Mouse (Mus musculus): Measurements from ENCODE around the gene Stk11. TPM values are rescaled to one million over a fixed set of nuclear protein-coding genes. Genes with fewer than 3 reads are reported as not detected.

The Stk11 gene
- polyA plus RNA-seq, 1 experiment, result 70.3 TPM

DNA sequence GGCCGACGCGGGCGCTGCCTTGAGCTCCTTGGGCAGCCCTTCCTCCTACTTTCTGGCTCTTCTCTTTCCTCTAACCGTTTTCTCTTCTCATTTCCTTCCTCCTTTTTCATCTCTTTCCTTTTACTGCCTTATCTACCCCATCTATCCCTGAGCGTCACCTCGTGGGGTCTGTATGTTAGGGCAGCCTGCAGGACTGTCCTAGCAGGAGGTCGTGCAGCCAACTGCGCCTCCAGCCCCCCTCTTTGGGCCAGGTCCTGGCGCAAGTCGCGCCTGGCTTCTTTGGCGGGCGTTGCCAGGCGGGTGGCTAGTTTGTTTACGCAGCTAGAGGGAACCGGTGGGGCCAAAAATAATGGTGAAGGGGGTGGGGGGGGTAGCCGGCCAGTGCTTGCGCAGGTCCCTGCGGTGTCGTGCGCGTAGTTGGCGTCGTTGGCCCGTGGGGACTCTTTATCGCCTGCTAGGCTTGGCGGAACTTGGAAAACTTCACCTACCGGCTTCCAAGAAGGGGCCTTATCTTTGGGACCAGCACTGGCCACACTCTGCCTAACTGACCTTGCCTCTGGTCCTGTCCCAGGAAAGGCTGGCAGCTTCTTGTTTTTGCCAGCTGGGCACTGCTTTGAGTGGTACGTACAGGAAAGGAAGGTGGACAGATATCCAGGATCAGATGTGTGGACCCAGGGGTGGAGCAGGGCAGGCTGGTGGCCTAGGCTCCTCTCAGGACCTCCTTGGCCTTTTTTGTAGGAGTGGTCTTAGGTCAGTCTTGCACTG, 1.5 kb downstream of the Stk11 start:
- TF ChIP-seq CTCF (IDR thresholded peaks at IDR 0.05; ENCODE audit: low read depth, low read length), result no peak
- no peak for TF ChIP-seq EP300 (IDR thresholded peaks at IDR 0.05; ENCODE audit: insufficient read depth, low read depth, low read length)
- no peak for TF ChIP-seq POLR2A (IDR thresholded peaks at IDR 0.05; ENCODE audit: insufficient read depth, low read length)
- no peak overlapping the region for H3K27ac ChIP-seq (ENCODE audit: insufficient read depth, low read length)

DNA sequence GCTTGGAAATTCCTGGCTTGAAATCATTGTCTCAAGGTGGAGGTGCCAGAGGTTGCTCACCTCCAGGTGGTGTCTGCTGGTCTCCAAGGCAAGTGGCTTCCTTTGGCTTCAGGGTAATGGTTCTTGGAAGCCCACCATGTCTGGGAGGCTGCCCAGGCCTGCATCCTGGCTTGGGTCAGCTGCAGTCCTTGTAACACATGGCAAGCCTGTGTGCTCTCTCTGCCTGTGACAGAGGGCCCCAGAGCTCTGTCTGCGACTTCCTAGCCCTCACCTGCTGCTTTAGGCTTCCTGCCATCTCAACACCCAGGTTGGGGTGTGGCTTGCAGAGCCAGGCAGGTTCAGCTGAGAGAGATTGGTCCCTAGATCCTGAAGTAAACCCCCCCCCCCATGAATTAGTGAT, 2.1 kb downstream of the Stk11 start:
- H3K9ac ChIP-seq (ENCODE audit: low read depth, poor library complexity, severe bottlenecking), result peak overlapping the region; percentile 98
- H3K4me3 ChIP-seq (ENCODE audit: low read depth, low read length), result peak overlapping the region; percentile 82
- TF ChIP-seq CTCF (IDR thresholded peaks at IDR 0.05; ENCODE audit: low read depth, low read length) (no peak), EP300 (IDR thresholded peaks at IDR 0.05; ENCODE audit: insufficient read depth, low read depth, low read length) (no peak), POLR2A (IDR thresholded peaks at IDR 0.05; ENCODE audit: insufficient read depth, low read length) (no peak)
- no peak overlapping the region for H3K27ac ChIP-seq (ENCODE audit: insufficient read depth, low read length)
- H3K27me3 ChIP-seq (ENCODE audit: control insufficient read depth, insufficient read depth, low read length, poor library complexity, severe bottlenecking), result no peaks in the 10 kb centered on the region
- no peaks in the 10 kb centered on the region for H3K9me3 ChIP-seq (replicated peaks; ENCODE audit: control insufficient read depth, insufficient read depth, low read length, poor library complexity, severe bottlenecking)
- H3K36me3 ChIP-seq (ENCODE audit: control insufficient read depth, insufficient read depth, low read length, poor library complexity, severe bottlenecking), result peaks cover 7% of the 10 kb centered on the region; the same call in 1 of the 2 replicates
- H3K4me1 ChIP-seq (ENCODE audit: control insufficient read depth, insufficient read depth, low read length), result peaks cover 6% of the 10 kb centered on the region

More for the DNA sequence above, 1.5 kb downstream of the Stk11 start:
- Histone ChIP-seq H3K9me3 (replicated peaks; ENCODE audit: control insufficient read depth, insufficient read depth, low read length, poor library complexity, severe bottlenecking) (no peaks in the 10 kb centered on the region), H3K9ac (ENCODE audit: low read depth, poor library complexity, severe bottlenecking) (peak overlapping the region; percentile 98), H3K4me3 (ENCODE audit: low read depth, low read length) (peak overlapping the region; percentile 82), H3K4me1 (ENCODE audit: control insufficient read depth, insufficient read depth, low read length) (peaks cover 6% of the 10 kb centered on the region), H3K36me3 (ENCODE audit: control insufficient read depth, insufficient read depth, low read length, poor library complexity, severe bottlenecking) (peaks cover 7% of the 10 kb centered on the region; the same call in 1 of the 2 replicates), H3K27me3 (ENCODE audit: control insufficient read depth, insufficient read depth, low read length, poor library complexity, severe bottlenecking) (no peaks in the 10 kb centered on the region)

DNA sequence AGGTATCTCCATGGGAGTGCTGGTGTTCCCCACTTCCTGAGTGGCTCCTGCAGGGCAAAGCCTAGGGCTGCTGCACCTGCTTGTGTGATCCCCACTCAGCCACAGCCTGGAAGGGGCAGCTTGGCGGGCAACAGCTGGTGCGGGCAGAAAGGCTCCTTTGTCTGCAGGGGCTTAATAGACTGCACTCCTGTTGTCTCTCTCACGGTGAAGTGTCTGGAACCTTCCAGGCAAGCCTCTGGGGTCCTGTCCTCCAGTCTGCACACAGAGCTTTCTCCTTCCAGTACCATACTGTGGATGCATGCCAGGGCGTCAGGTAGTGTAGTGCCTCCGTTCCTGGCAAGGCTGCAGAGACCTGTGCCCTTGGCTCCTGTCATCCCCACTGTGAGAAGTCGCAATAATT, 2.9 kb downstream of the Stk11 start:
- Histone ChIP-seq H3K27ac (ENCODE audit: insufficient read depth, low read length) (no peak overlapping the region), H3K4me3 (ENCODE audit: low read depth, low read length) (no peak overlapping the region), H3K9ac (ENCODE audit: low read depth, poor library complexity, severe bottlenecking) (no peak overlapping the region), H3K36me3 (ENCODE audit: control insufficient read depth, insufficient read depth, low read length, poor library complexity, severe bottlenecking) (peaks cover 7% of the 10 kb centered on the region; the same call in 1 of the 2 replicates), H3K27me3 (ENCODE audit: control insufficient read depth, insufficient read depth, low read length, poor library complexity, severe bottlenecking) (no peaks in the 10 kb centered on the region), H3K9me3 (replicated peaks; ENCODE audit: control insufficient read depth, insufficient read depth, low read length, poor library complexity, severe bottlenecking) (no peaks in the 10 kb centered on the region), H3K4me1 (ENCODE audit: control insufficient read depth, insufficient read depth, low read length) (peaks cover 6% of the 10 kb centered on the region)
- TF ChIP-seq EP300 (IDR thresholded peaks at IDR 0.05; ENCODE audit: insufficient read depth, low read depth, low read length) (no peak), CTCF (IDR thresholded peaks at IDR 0.05; ENCODE audit: low read depth, low read length) (no peak), POLR2A (IDR thresholded peaks at IDR 0.05; ENCODE audit: insufficient read depth, low read length) (no peak)

DNA sequence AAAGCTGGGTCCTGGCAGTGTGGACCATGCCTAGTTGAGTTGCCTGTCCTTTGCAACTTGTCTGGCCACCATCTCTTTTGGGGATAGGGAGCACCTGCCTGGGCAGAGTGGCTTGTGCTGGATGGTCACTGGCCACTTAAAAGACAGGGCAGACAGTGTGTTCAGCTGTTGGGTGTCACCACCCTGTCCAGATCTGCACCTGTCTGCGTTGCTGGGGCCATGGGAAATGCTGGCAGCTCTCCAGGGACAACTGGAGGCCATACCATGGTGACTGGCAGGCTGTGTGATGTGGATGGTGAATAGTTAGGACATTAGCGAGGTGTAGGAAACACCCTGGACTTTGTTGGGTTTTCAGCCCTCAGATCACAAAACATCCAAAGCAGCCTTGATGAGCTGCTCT, 4.5 kb downstream of the Stk11 start:
- TF ChIP-seq CTCF (IDR thresholded peaks at IDR 0.05; ENCODE audit: low read depth, low read length), result no peak
- TF ChIP-seq EP300 (IDR thresholded peaks at IDR 0.05; ENCODE audit: insufficient read depth, low read depth, low read length), result no peak
- no peak for TF ChIP-seq POLR2A (IDR thresholded peaks at IDR 0.05; ENCODE audit: insufficient read depth, low read length)
- H3K27me3 ChIP-seq (ENCODE audit: control insufficient read depth, insufficient read depth, low read length, poor library complexity, severe bottlenecking), result no peaks in the 10 kb centered on the region
- no peak overlapping the region for H3K4me3 ChIP-seq (ENCODE audit: low read depth, low read length)
- H3K36me3 ChIP-seq (ENCODE audit: control insufficient read depth, insufficient read depth, low read length, poor library complexity, severe bottlenecking), result peaks cover 7% of the 10 kb centered on the region; the same call in 1 of the 2 replicates
- no peaks in the 10 kb centered on the region for H3K9me3 ChIP-seq (replicated peaks; ENCODE audit: control insufficient read depth, insufficient read depth, low read length, poor library complexity, severe bottlenecking)
- H3K9ac ChIP-seq (ENCODE audit: low read depth, poor library complexity, severe bottlenecking), result no peak overlapping the region
- peaks cover 6% of the 10 kb centered on the region for H3K4me1 ChIP-seq (ENCODE audit: control insufficient read depth, insufficient read depth, low read length)
- H3K27ac ChIP-seq (ENCODE audit: insufficient read depth, low read length), result no peak overlapping the region

DNA sequence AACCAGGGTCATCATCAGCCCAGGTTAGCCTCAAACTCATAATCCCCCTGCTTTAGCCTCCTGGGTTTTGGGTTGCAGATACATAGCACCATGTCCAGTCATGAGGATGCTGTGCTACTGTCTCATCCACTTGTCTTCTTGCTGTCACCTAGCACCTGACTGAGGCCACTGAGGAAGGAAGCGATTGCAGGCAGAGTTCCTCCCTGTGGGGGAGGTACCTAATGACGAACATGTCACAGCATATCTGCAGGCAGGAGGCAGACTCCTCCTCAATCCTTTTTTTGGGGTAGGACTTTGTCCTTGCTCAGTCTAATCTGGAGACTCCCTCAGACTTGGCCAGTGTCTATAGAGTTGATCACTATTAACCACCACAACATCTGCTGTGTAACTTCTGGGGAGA, 6.0 kb downstream of the Stk11 start:
- Histone ChIP-seq H3K27ac (ENCODE audit: insufficient read depth, low read length) (no peak overlapping the region), H3K4me1 (ENCODE audit: control insufficient read depth, insufficient read depth, low read length) (peaks cover 6% of the 10 kb centered on the region), H3K36me3 (ENCODE audit: control insufficient read depth, insufficient read depth, low read length, poor library complexity, severe bottlenecking) (peaks cover 12% of the 10 kb centered on the region; the same call in 1 of the 2 replicates), H3K27me3 (ENCODE audit: control insufficient read depth, insufficient read depth, low read length, poor library complexity, severe bottlenecking) (no peaks in the 10 kb centered on the region), H3K9me3 (replicated peaks; ENCODE audit: control insufficient read depth, insufficient read depth, low read length, poor library complexity, severe bottlenecking) (no peaks in the 10 kb centered on the region), H3K4me3 (ENCODE audit: low read depth, low read length) (no peak overlapping the region), H3K9ac (ENCODE audit: low read depth, poor library complexity, severe bottlenecking) (no peak overlapping the region)
- TF ChIP-seq EP300 (IDR thresholded peaks at IDR 0.05; ENCODE audit: insufficient read depth, low read depth, low read length) (no peak), POLR2A (IDR thresholded peaks at IDR 0.05; ENCODE audit: insufficient read depth, low read length) (no peak), CTCF (IDR thresholded peaks at IDR 0.05; ENCODE audit: low read depth, low read length) (no peak)

DNA sequence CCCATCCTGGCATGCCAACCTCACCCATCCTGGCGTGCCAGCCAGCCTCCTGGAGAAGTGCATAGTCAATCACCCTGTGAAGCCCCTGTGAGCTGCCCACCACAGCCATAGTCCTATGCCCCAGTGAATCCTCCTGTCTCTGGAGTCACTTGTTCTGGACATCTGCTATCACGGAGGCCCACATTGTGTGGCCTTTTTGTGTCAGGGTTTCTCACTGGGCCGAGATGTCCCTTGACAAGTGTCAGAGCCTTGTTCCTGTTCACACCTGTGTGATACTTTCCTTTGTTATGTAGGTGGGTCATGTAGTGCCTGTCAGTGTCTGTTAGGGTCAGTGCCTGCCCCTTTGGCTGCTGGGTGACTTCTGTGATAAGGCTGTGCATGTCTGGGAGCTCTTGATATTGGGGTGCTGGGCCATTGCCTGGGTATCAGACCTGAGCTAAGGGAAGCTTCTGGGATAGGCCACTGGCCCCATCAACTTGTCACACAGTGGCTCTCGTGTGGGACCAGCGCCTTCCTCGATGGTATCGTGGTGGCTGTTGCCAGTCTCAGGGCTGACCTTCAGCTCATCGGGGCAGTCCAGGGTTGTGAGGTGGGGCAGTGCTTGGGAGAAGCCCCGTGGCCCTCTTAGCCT, 8.4 kb downstream of the Stk11 start:
- Histone ChIP-seq H3K9ac (ENCODE audit: low read depth, poor library complexity, severe bottlenecking) (no peak overlapping the region), H3K27me3 (ENCODE audit: control insufficient read depth, insufficient read depth, low read length, poor library complexity, severe bottlenecking) (no peaks in the 10 kb centered on the region), H3K4me1 (ENCODE audit: control insufficient read depth, insufficient read depth, low read length) (no peaks in the 10 kb centered on the region), H3K36me3 (ENCODE audit: control insufficient read depth, insufficient read depth, low read length, poor library complexity, severe bottlenecking) (peaks cover 8% of the 10 kb centered on the region; the same call in 1 of the 2 replicates), H3K27ac (ENCODE audit: insufficient read depth, low read length) (no peak overlapping the region), H3K9me3 (replicated peaks; ENCODE audit: control insufficient read depth, insufficient read depth, low read length, poor library complexity, severe bottlenecking) (no peaks in the 10 kb centered on the region), H3K4me3 (ENCODE audit: low read depth, low read length) (no peak overlapping the region)
- TF ChIP-seq CTCF (IDR thresholded peaks at IDR 0.05; ENCODE audit: low read depth, low read length) (no peak), EP300 (IDR thresholded peaks at IDR 0.05; ENCODE audit: insufficient read depth, low read depth, low read length) (no peak)
